Mouse (Mus musculus) left cerebral cortex, postnatal 25 days (tissue): ENCODE measurements at regions not wholly inside any gene's neighbourhood (a gene's known extent, or its start where the extent isn't known, plus 50 kb on each side); places are given as distances from the start of the nearest gene placed in this dataset.

ENCODE experiments used
- DNase-seq, 2 experiments: peaks; one replicate each; pipeline ENCODE4 v3.0.0; 2022; ENCODE audit warnings: low spot score in 2 of 2, mixed read lengths in 1 of 2
- intact Hi-C: fragments of 180-260 bp; cut with DNase I; formaldehyde crosslinking; loops from one replicate; pipeline ENCODE4 v1.15.1; 2025

- intact Hi-C loops: no loop called here
- DNase-seq: no peak
These were observed 56.5 kb upstream of the Phox2b start for GRCm38 (mm10) chr5:67155582-67155981.

GRCm38 (mm10) chr5:67156911-67157310, 57.8 kb upstream of the Phox2b start:
- DNase-seq: no peak
- intact Hi-C loops: no loop called here

GRCm38 (mm10) chr5:67176827-67177226, 77.7 kb upstream of the Phox2b start:
- DNase-seq: no peak
- intact Hi-C loops: no loop called here

- intact Hi-C loops: no loop called here
- no peak for DNase-seq
These were observed 80.1 kb upstream of the Phox2b start for GRCm38 (mm10) chr5:67179221-67179620.

GRCm38 (mm10) chr5:67189376-67189901, 70.9 kb upstream of the Tmem33 start:
- intact Hi-C loops: no loop called here
- peak; percentile 13 to 51 for DNase-seq

GRCm38 (mm10) chr5:67194065-67194464, 66.3 kb upstream of the Tmem33 start:
- intact Hi-C loops: no loop called here
- DNase-seq: no peak

- intact Hi-C loops: no loop called here
- DNase-seq: no peak
These were observed 55.2 kb upstream of the Tmem33 start for GRCm38 (mm10) chr5:67205083-67205738.
